Mouse (Mus musculus): ENCODE measurements around the gene Arid5b.

GRCm38 (mm10) chr10:68114955-68115354, 163.6 kb downstream of the Arid5b start:
- no peak for TF ChIP-seq POLR2A (IDR thresholded peaks at IDR 0.05; ENCODE audit: borderline replicate concordance, control insufficient read depth, low read depth, low read length)
- TF ChIP-seq CTCF (IDR thresholded peaks at IDR 0.05; ENCODE audit: control insufficient read depth, insufficient read depth, low read length): no peak
